Mouse (Mus musculus) midbrain, embryonic 12.5 days (tissue): Measurements from ENCODE around the gene Ndufb8. TPM values are rescaled to one million over a fixed set of nuclear protein-coding genes. Genes with fewer than 3 reads are reported as not detected.

Experiments used
- ATAC-seq: fragments of 200-750 bp; cut with Nextera tagmentation; 2 replicates; pipeline ENCODE4 v1.8.0; 2017; ENCODE audit warnings: low read depth, moderate TSS enrichment, moderate library complexity; ENCODE audit not compliant: low FRiP score
- H3K27ac ChIP-seq: fragments of 300-500 bp; sonication (generic); replicated peaks from 2 replicates; pipeline ENCODE4 v1.5.1; 2016; ENCODE audit warnings: mild to moderate bottlenecking
- H3K27me3 ChIP-seq: fragments of 300-500 bp; sonication (generic); 2 replicates; pipeline ENCODE4 v1.6.1; 2016; ENCODE audit warnings: mild to moderate bottlenecking
- H3K36me3 ChIP-seq: fragments of 300-500 bp; sonication (generic); 2 replicates; pipeline ENCODE4 v1.6.1; 2016
- H3K4me1 ChIP-seq: fragments of 300-500 bp; sonication (generic); 2 replicates; pipeline ENCODE4 v1.6.1; 2016
- H3K4me2 ChIP-seq: fragments of 300-500 bp; sonication (generic); replicated peaks from 2 replicates; pipeline ENCODE4 v1.6.1; 2016; ENCODE audit warnings: mild to moderate bottlenecking, moderate library complexity
- H3K4me3 ChIP-seq: fragments of 300-500 bp; sonication (generic); 2 replicates; pipeline ENCODE4 v1.5.1; 2016; ENCODE audit warnings: mild to moderate bottlenecking
- H3K9ac ChIP-seq: fragments of 300-500 bp; sonication (generic); replicated peaks from 2 replicates; pipeline ENCODE4 v1.6.1; 2016; ENCODE audit warnings: mild to moderate bottlenecking, moderate library complexity
- H3K9me3 ChIP-seq: fragments of 300-500 bp; sonication (generic); 2 replicates; pipeline ENCODE4 v1.6.1; 2016; ENCODE audit warnings: mild to moderate bottlenecking
- WGBS: fragments of 180-500 bp; shearing (Covaris S2); methylation state at CpG from one replicate; pipeline ENCODE4 v1.1.7; 2016; 5-methylcytosine and 5-hydroxymethylcytosine counted together
- polyA plus RNA-seq: library from polyadenylated mRNA; unstranded; fragments of >200 nt; fragmentation: Nextera tagmentation; extraction: Ambion mirVana; gene quantifications from 2 replicates; pipeline ENCODE4 v1.2.1, GENCODE M21; 2016

Ndufb8 gene
- 436 and 439 TPM in 2 replicates for polyA plus RNA-seq

DNA sequence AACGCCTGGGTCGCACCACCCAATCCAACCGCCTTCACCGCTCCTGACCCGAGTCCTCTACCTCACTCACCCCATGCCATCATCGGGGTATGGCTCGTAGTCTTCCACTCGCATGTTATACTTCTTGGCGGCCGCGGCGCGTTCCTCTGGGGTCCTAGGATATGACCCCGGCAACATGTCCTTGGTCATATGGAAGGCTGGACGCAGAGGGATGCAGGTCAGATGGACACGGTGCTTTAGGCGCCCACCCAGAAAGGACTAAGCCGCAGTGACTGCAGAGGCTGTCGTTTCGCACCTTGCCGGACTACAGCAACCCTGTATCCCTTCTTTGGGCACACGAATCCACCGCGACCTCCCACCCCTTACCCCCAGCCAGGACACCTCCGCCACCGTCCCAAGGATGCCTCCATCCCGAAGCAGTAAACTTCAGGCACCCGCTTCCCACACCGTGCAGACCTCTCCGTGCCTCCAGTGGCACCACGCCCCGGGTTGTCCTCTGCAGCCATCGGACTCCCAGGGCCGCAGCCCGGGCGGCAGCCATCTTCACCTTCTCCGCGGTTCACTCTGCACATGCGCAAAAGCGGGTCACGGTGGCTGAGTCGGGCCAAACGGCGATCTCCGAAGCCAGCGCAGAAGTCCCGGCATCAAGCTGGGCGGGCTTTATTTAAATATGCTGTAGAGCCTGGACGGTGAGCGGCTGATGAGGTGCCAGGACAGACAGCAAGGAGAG is at the start of gene Ndufb8:
TSS of gene Ndufb8 (minus strand) at position 580 of the 730 bp plus-strand sequence.
- Histone ChIP-seq H3K9ac (peak within 1 kb of the TSS; percentile 88), H3K4me2 (peak within 1 kb of the TSS; percentile 90), H3K36me3 (peaks cover 33% of the 10 kb centered on the region), H3K27ac (peak within 1 kb of the TSS; percentile 10; the same call in 1 of the 2 replicates), H3K9me3 (no peaks in the 10 kb centered on the region), H3K4me1 (peaks cover 10% of the 10 kb centered on the region), H3K4me3 (peak within 1 kb of the TSS; percentile 91), H3K27me3 (peaks cover 18% of the 10 kb centered on the region)
- under 1% methylated on average over 50 of the region's 50 CpGs for WGBS
- peak; percentile 90 for ATAC-seq

GRCm38 (mm10) chr19:44594180-44594579 is 38.9 kb upstream of the Ndufb8 start:
- WGBS = 95% methylated on average over 14 of the region's 14 CpGs
- Histone ChIP-seq H3K4me1 (no peaks in the 10 kb centered on the region), H3K36me3 (no peaks in the 10 kb centered on the region), H3K9me3 (no peaks in the 10 kb centered on the region), H3K4me2 (no peak overlapping the region), H3K4me3 (no peak overlapping the region), H3K27ac (no peak overlapping the region), H3K27me3 (peaks cover 15% of the 10 kb centered on the region), H3K9ac (no peak overlapping the region)
- ATAC-seq = no peak

DNA sequence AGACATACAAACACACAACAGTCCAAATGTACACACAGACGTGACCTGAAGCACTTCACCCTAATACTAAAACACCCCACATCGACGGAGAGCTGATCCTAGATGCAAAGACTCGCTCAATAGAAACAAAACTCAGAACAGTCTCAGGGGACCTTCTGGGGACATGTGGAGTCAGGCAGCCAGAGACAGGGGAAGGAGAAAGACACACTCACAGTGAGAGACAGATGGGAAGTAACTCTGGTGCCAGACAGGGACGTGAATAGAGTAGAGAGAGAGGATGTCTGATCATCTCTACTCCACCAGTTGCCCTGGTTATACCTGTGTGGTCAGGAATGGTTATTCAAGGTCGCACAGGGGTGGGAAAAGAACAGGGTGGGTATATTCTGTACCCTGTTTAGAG is 36.4 kb upstream of the Ndufb8 start:
- no peak overlapping the region for H3K27ac ChIP-seq

DNA sequence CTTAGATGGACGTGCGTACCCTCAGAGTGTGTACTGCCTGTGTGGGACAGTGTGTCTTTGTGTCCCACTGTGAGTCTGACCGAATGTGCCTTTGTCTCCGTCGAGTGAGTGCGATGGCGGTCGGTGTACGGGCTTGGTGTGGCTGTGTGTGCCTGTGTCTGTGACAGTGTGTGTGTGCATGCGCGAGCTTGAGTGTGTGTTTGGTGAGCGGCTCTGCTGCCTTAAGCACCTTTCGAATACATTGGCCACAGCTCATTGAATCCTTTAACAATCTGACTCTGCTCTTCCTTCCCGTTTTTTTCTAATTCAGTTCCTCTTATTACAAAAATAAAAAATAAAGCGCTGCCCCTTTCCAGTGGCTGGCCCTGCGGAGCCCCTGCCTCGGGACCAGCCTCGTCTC is 35.8 kb upstream of the Ndufb8 start:
- H3K4me3 ChIP-seq = no peak overlapping the region
- no peak overlapping the region for H3K9ac ChIP-seq
- no peaks in the 10 kb centered on the region for H3K9me3 ChIP-seq
- H3K4me1 ChIP-seq = no peaks in the 10 kb centered on the region
- H3K36me3 ChIP-seq = no peaks in the 10 kb centered on the region
- 81% methylated on average over 18 of the region's 18 CpGs for WGBS
- H3K27me3 ChIP-seq = peaks cover 32% of the 10 kb centered on the region
- H3K27ac ChIP-seq = no peak overlapping the region
- no peak for ATAC-seq
- H3K4me2 ChIP-seq = no peak overlapping the region

More for the DNA sequence above, 36.4 kb upstream of the Ndufb8 start:
- WGBS = 70% methylated on average over 6 of the region's 6 CpGs
- Histone ChIP-seq H3K4me3 (no peak overlapping the region), H3K9ac (no peak overlapping the region), H3K4me2 (no peak overlapping the region), H3K4me1 (no peaks in the 10 kb centered on the region), H3K27me3 (peaks cover 32% of the 10 kb centered on the region), H3K9me3 (no peaks in the 10 kb centered on the region), H3K36me3 (no peaks in the 10 kb centered on the region)
- no peak for ATAC-seq

DNA sequence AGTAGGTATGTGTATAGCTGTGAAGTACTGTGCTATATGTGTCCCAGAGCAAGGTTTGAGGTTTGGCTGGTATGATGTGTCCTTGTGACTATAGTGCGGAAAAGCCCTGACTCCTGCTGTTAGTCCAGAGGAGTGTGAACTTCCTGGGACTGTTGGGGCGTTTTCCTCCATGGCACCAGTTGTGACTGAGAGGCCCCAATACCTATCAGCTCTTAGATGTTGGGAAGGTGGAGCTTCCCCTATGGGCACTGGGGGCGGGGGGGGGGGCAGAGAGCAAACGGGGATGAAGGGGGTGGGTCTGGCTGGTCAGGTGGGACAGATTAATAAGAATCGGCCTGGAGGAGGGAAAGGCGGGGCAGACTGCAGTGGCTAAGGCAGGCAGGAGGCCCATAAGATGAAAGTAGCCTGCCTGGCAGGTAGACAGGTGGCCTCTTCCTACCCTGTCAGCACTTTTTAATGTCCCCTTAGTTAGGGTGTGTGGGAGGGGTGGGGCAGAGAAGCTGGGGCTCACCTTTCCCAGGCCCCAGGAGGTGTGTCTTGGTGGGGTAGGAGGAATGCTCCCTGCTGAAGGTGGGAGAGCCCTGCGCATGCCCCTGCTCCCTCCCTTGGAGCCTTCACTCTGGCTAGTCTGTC is 34.5 kb upstream of the Ndufb8 start:
- H3K4me1 ChIP-seq = no peaks in the 10 kb centered on the region
- no peak overlapping the region for H3K9ac ChIP-seq
- H3K4me3 ChIP-seq = no peak overlapping the region
- peaks cover 45% of the 10 kb centered on the region for H3K27me3 ChIP-seq
- 51% methylated on average over 7 of the region's 7 CpGs for WGBS
- H3K4me2 ChIP-seq = no peak overlapping the region
- no peaks in the 10 kb centered on the region for H3K9me3 ChIP-seq
- ATAC-seq = no peak
- no peaks in the 10 kb centered on the region for H3K36me3 ChIP-seq
- no peak overlapping the region for H3K27ac ChIP-seq

- Histone ChIP-seq H3K9ac (no peak overlapping the region), H3K4me3 (no peak overlapping the region), H3K27ac (no peak overlapping the region), H3K4me1 (no peaks in the 10 kb centered on the region), H3K4me2 (no peak overlapping the region), H3K27me3 (peaks cover 62% of the 10 kb centered on the region), H3K36me3 (no peaks in the 10 kb centered on the region), H3K9me3 (no peaks in the 10 kb centered on the region)
- no peak for ATAC-seq
- 51% methylated on average over 4 of the region's 4 CpGs for WGBS
These were observed 32.8 kb upstream of the Ndufb8 start for GRCm38 (mm10) chr19:44588036-44588435.

GRCm38 (mm10) chr19:44582638-44583309 is 27.5 kb upstream of the Ndufb8 start:
- no peak overlapping the region for H3K9ac ChIP-seq

DNA sequence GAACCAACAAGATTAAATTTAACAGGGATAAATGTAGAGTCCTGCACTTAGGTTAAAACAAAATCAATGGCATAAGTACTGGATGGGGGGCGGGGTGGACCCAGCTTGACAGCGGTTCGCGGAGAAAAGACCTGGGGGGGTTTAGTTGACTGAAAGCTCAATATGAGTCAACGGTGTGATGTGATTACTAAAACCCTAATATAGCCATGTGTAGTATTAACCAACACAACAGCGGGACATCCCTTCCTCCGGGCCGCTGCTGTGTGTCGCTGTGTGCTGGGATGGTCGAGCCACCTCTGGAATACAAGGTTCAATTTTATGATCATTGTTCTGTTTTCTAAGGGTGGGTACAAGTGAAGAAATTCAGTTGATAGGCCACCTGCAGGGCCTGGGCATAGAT is 26.9 kb upstream of the Ndufb8 start:
- ATAC-seq = no peak
- Histone ChIP-seq H3K4me3 (no peak overlapping the region), H3K9me3 (no peaks in the 10 kb centered on the region), H3K4me1 (no peaks in the 10 kb centered on the region), H3K27me3 (peaks cover 42% of the 10 kb centered on the region), H3K36me3 (0 out of 2 replicates have a peak, but pooled peaks cover 3% of the 10 kb centered on the region), H3K4me2 (no peak overlapping the region), H3K9ac (no peak overlapping the region), H3K27ac (no peak overlapping the region)
- WGBS = 80% methylated on average over 10 of the region's 10 CpGs

More at GRCm38 (mm10) chr19:44582638-44583309, 27.5 kb upstream of the Ndufb8 start:
- 32% methylated on average over 9 of the region's 9 CpGs for WGBS
- H3K9me3 ChIP-seq = no peaks in the 10 kb centered on the region
- ATAC-seq = peak; percentile 86
- H3K27me3 ChIP-seq = peaks cover 46% of the 10 kb centered on the region
- no peaks in the 10 kb centered on the region for H3K36me3 ChIP-seq
- H3K4me1 ChIP-seq = no peaks in the 10 kb centered on the region
- H3K4me3 ChIP-seq = no peak overlapping the region
- no peak overlapping the region for H3K27ac ChIP-seq
- no peak overlapping the region for H3K4me2 ChIP-seq

DNA sequence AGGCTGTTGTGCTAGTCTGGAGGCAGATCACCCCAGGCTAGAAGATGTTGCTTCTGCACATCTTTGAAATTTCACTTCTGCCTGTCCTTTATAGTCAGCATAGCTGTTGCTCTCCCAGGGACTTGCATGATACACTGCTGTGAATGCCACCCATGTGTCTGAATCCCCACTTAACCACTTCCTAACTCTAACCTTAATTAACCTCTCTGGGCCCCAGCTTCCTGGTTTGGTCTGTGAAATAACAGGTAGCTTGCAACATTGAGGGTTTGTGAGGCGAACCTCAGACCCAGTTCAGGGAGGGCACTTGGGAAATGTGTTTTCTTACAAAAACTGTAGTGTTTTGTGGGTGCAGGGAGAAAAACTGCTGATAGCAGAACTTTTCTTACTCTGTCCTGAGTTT is 22.8 kb upstream of the Ndufb8 start:
- Histone ChIP-seq H3K9ac (no peak overlapping the region), H3K27ac (no peak overlapping the region), H3K9me3 (no peaks in the 10 kb centered on the region), H3K27me3 (peaks cover 3% of the 10 kb centered on the region; the same call in 1 of the 2 replicates), H3K4me1 (no peaks in the 10 kb centered on the region), H3K4me3 (no peak overlapping the region), H3K4me2 (no peak overlapping the region), H3K36me3 (peaks cover 37% of the 10 kb centered on the region)
- WGBS = 83% methylated on average over 1 of the region's 1 CpGs
- no peak for ATAC-seq

- H3K9me3 ChIP-seq = no peaks in the 10 kb centered on the region
- no peak overlapping the region for H3K4me3 ChIP-seq
- no peaks in the 10 kb centered on the region for H3K4me1 ChIP-seq
- H3K27me3 ChIP-seq = no peaks in the 10 kb centered on the region
- WGBS = 82% methylated on average over 7 of the region's 7 CpGs
- no peak overlapping the region for H3K4me2 ChIP-seq
- no peak overlapping the region for H3K27ac ChIP-seq
- no peak for ATAC-seq
- H3K36me3 ChIP-seq = peaks cover 54% of the 10 kb centered on the region
- no peak overlapping the region for H3K9ac ChIP-seq
These were observed 21.0 kb upstream of the Ndufb8 start for GRCm38 (mm10) chr19:44576275-44576674.

DNA sequence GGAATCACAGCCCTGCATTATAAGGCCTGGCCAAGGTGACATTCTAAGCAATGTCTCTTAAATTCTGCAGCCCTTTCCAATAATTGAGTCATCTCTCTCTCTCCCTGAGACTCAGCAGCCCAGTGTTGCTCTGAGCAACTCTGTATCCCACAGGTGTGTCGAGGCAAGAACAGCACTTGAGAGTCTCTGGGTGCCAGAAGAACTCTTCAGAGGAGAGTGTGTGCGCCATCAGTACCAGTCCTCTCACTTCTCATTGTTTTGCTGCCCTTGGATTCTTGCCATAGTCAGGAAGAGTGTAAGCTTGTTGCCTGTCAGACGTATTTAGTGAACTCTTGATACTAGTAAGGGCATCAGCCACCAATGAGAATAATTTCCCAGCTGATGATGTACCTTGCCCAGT is 12.5 kb upstream of the Ndufb8 start:
- Histone ChIP-seq H3K9ac (no peak overlapping the region), H3K4me2 (no peak overlapping the region), H3K36me3 (peaks cover 85% of the 10 kb centered on the region), H3K27me3 (no peaks in the 10 kb centered on the region), H3K27ac (no peak overlapping the region), H3K4me3 (no peak overlapping the region), H3K9me3 (no peaks in the 10 kb centered on the region), H3K4me1 (peaks cover 16% of the 10 kb centered on the region)
- ATAC-seq = no peak
- 89% methylated on average over 3 of the region's 3 CpGs for WGBS

DNA sequence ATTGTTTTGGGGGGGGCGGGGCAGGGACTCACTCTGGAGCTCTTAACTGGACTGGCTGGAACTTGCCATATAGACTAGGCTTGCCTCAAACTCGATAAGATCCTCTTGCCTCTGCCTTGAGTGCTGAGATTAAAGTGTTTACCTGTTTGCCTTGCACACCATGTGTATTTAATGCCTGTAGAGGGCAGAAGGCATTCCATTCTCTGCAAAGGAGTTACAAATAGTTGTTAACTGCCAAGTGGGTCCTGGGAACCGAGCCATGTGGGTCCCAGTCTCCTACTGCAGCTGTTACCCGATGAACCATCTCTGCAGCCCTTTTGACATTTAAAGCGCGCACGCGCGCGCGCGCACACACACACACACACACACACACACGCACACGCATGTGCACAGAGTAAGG is 8.8 kb upstream of the Ndufb8 start:
- peaks cover 16% of the 10 kb centered on the region for H3K4me1 ChIP-seq
- H3K9me3 ChIP-seq = no peaks in the 10 kb centered on the region
- H3K4me3 ChIP-seq = peak overlapping the region; percentile 84; the same call in 1 of the 2 replicates
- WGBS = 92% methylated on average over 14 of the region's 14 CpGs
- H3K36me3 ChIP-seq = peaks cover 48% of the 10 kb centered on the region
- H3K4me2 ChIP-seq = peak overlapping the region; percentile 78
- ATAC-seq = no peak
- no peak overlapping the region for H3K27ac ChIP-seq
- H3K27me3 ChIP-seq = 0 out of 2 replicates have a peak, but pooled peaks cover 3% of the 10 kb centered on the region
- H3K9ac ChIP-seq = no peak overlapping the region
